Mouse (Mus musculus) limb, embryonic 12.5 days (tissue): ENCODE results near the gene Ciita. TPM values are rescaled to one million over a fixed set of nuclear protein-coding genes. Genes with fewer than 3 reads are reported as not detected.

Experiments
- polyA plus RNA-seq: library from polyadenylated mRNA; unstranded; fragments of >200 nt; fragmentation: Nextera tagmentation; extraction: Ambion mirVana; gene quantifications from 2 replicates; pipeline ENCODE4 v1.2.1, GENCODE M21; 2016

Gene Ciita
- polyA plus RNA-seq, 1 experiment from 2014 or later, result 0.36 TPM

Other genes starting within 250 kb of the Ciita start
- gene Emp2, start 166.1 kb upstream of the Ciita start, polyA plus RNA-seq, result 12.6 and 15.2 TPM in 2 replicates
- gene Tekt5, start 84.6 kb upstream of the Ciita start, polyA plus RNA-seq, result 0.19 TPM in 1 of 2 replicates, not detected in the other
- 80.4 and 82.7 TPM in 2 replicates for gene Nubp1, start 68.1 kb upstream of the Ciita start, polyA plus RNA-seq
- 24.0 and 25.0 TPM in 2 replicates for gene Tvp23a, start 32.7 kb upstream of the Ciita start, polyA plus RNA-seq
- gene Dexi, start 63.0 kb downstream of the Ciita start, polyA plus RNA-seq, result 34.0 and 34.3 TPM in 2 replicates
- gene Clec16a, start 65.3 kb downstream of the Ciita start, polyA plus RNA-seq, result 34.6 and 40.6 TPM in 2 replicates